Mouse (Mus musculus): ENCODE data around the gene Aak1.

The Aak1 gene

GRCm38 (mm10) chr6:86963987-86964685 is 114.8 kb downstream of the Aak1 start:
- no peak for DNase-seq (ENCODE audit: low spot score)

DNA sequence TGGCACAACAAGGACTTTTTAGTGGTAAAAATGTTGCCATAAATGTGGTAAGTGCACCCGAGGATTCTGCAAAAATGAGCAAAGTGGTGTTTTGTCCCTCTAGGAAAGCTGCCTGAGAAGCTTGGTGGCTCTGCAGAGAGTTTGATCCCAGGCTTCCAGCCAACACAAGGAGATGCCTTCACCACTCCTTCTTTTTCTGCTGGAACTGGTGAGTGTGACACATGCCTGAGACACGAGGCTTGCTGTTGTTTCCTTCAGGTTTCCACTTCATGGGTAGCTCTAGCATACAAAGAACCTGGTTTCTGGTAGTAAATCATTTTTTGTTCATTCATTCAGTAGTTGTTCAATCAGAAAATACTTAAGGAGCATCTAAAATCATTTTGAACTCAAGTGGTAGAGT is 117.8 kb downstream of the Aak1 start:
- no peak for DNase-seq (ENCODE audit: low spot score)

DNA sequence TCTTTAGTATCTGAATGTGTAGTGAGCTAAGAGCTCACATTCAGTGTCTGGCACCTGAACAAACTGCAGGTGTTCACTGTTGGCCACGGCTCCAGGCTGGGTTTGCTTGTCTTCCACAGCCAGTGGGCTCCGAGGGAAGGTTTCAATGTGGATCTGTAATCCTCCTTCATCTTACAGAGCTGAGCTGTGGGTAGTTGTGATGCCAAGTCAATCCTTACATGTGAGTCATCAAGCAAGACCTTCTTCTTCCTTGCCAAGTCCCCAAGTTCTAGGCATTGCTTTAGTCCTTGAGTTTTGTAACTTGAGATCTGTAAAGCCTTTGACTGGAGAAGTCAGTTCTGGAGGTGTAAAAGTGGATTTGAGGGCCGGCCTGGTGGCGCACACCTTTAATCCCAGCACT is 124.6 kb downstream of the Aak1 start:
- DNase-seq (ENCODE audit: low spot score) = no peak

- no peak for DNase-seq (ENCODE audit: low spot score)
Measured at GRCm38 (mm10) chr6:86978156-86978908, 129.0 kb downstream of the Aak1 start.

GRCm38 (mm10) chr6:86978909-86979265 is 129.6 kb downstream of the Aak1 start:
- DNase-seq (ENCODE audit: low spot score) = no peak

DNA sequence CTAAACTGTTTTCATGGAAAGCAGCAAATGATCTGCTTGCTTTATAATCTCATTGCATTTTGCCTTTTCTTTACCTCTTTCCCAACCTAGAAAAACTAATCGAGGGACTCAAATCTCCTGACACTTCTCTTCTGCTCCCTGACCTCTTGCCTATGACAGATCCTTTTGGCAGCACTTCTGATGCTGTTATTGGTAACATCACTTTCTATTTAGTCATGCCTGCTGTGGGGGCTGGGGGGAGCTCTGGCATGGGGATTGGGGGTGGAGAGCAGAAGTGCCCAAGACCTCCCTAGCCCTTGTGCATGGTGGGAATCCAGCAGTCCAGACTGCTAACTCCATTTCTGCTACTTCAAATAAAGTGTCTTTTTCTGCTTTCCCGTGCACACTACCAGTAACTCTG is 131.9 kb downstream of the Aak1 start:
- no peak for DNase-seq (ENCODE audit: low spot score)

DNA sequence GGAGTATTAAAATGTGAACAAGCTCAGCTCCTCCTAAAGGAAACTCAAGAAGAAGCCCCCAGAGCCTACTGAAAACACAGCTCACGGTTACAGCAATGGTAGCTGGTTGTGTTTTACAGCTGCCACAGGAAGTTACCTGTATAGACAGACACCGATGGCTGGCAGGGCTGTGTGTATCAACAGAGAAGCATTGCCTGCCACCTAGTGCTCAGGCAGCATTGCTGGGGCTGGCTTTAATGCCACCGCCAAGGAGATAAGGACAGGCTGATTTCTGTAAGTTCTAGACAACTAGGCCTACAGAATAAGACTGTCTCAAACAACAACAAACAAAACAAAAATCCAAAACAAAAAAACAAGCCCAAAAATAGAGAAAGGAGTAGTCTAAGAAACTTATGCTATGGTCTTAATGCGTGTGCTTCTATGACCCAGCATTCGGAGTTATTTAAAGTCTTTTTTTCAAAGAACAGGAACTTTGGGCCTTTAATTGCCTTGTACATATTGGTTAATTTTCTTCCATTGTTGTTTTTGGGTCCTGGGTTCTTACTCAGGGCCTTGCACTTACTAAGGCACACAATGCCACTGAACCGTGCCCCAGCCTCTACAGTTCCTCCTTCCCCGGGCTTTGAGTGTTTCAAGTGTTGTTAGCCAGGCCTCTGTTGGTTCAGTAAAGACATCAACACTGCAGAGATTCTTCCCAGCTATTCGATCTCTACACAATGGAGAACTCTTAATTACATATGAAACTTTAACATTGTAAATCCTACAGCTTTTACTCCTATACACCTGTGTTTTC is 136.2 kb downstream of the Aak1 start:
- DNase-seq (ENCODE audit: low spot score) = no peak

DNA sequence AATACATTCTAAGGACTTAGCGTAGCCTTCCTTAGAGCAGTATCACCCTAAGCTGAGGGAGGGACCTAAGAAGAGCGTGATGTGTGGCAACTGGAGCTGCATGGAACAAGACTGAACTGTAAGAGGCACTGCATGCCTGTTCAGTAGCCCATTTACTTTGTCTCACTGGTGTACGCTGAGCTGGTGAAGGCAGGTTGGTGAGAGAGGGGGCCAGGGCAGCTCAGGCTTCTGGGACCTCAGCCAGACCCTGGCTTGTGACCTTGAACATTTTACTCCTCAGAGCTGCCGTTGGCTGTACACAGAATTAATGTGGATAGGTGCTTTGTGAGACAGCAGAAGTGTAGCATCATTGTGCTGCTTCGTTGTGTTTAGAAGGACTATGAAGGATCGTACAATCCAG is 140.3 kb downstream of the Aak1 start:
- DNase-seq (ENCODE audit: low spot score) = peak; percentile 73

GRCm38 (mm10) chr6:86991041-86991440 is 141.7 kb downstream of the Aak1 start:
- no peak for DNase-seq (ENCODE audit: low spot score)

DNA sequence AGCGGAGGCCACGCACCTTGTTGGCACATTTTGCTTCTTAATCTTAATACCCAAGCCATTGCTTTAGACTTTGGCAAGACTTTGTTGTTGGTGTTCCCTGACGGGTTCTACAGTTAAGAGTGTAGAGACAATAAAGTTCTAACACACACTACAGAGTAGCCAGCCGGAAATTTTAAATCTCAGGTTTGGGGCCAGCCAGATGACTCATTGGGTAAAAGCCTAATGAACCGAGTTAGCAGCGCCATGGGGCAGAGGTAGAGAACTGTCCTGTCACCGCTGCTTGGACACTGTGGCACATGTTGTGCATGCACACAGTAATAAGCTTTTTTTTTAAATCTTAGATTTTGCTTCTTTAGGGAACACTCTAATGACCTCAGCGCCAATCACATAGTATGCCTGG is 143.0 kb downstream of the Aak1 start:
- DNase-seq (ENCODE audit: low spot score) = no peak

- DNase-seq (ENCODE audit: low spot score) = no peak
Measured at GRCm38 (mm10) chr6:86994254-86994653, 144.9 kb downstream of the Aak1 start.

DNA sequence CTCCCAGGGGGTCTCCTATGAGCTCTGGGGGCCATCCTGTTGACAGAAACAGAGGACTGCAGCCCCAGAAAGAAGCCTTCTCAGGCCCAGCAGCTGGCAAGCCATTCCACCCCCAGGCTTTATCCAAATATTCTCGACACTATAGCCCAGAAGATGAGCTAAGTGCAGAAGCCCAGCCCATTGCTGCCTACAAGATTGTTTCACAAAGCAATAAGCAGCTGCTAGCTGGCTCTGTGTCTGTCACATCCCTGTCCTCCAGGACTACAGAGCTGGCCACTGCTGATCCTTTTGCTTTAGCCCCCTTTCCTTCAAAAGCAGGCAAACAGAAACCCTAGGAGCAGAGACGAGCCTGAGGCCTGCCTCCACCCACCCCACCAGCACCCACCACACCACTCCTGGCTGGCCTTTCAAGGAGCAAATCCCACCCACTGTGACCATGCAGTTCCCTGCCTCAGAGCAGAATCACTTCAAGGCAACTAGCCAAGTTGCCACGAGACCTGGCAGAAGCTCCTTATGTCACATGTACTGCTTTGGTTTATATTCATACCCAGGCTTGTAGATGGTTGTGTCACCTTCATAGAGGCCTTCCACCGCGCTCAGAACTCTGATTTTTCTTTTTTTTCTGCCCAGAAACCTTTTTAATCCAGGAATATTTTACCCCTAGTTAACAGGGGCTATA is 147.5 kb downstream of the Aak1 start:
- no peak for DNase-seq (ENCODE audit: low spot score)

DNA sequence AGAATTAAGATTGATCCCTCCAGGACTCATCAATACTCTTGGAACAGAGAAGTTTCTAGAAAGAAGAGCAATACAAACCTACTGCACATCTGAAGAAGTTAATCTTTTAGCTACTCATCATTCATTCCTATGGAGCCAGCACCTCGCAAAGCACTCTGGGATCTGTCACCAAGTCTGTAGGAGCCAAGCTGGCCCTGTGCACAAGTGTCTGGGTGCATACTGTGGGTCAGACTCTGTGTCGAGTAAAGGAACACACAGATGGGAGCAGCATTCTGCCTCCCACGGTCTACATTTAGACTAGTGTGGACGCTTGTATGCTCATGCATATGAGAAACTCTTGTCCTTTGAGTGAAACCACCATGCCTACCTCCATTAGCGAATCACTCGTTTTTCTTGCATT is 148.0 kb downstream of the Aak1 start:
- no peak for DNase-seq (ENCODE audit: low spot score)

- no peak for DNase-seq (ENCODE audit: low spot score)
Measured at GRCm38 (mm10) chr6:87001995-87002394, 152.7 kb downstream of the Aak1 start.

- peak; percentile 66 for DNase-seq (ENCODE audit: low spot score)
Measured at GRCm38 (mm10) chr6:87002521-87003055, 153.3 kb downstream of the Aak1 start.

GRCm38 (mm10) chr6:87004099-87004498 is 154.8 kb downstream of the Aak1 start:
- DNase-seq (ENCODE audit: low spot score) = no peak

- no peak for DNase-seq (ENCODE audit: low spot score)
Measured at GRCm38 (mm10) chr6:87005577-87005976, 156.3 kb downstream of the Aak1 start.

GRCm38 (mm10) chr6:87008887-87009286 is 159.6 kb downstream of the Aak1 start, which contains the start of gene Nfu1:
TSS of gene Nfu1 (plus strand) at chr6:87009236.
- DNase-seq (ENCODE audit: low spot score) = no peak

DNA sequence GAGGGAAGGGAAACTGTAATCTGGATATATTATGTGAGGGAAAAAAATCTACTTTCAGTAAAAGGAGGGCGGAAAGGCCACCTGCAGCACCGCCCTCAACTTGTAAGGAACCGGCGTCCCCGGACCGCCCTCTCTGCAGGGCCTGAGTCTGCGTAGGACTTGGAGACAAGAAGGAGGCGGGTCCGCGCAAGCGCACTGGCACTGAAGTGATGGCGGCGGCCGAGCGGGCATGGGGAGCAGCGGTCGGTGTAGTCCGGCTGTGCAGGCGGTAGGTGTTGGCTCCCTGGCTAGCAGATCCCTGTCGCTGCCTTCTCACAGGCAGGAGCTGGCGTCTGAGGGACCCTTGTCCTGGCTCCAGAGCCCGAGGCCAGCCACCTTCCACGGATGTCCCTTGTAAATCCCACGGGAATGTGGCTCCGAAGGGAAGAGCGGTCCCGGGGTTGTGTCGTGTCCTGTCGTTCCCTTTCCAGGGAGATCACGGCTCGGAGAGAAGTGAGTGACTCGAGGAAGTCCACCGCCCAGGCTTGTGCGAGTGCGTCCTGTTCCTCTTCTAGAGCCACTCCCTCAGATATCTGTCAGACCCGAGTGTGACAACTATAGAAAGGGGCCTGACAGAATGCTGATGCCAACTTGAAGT is 160.5 kb downstream of the Aak1 start:
- DNase-seq (ENCODE audit: low spot score) = peak; percentile 92

DNA sequence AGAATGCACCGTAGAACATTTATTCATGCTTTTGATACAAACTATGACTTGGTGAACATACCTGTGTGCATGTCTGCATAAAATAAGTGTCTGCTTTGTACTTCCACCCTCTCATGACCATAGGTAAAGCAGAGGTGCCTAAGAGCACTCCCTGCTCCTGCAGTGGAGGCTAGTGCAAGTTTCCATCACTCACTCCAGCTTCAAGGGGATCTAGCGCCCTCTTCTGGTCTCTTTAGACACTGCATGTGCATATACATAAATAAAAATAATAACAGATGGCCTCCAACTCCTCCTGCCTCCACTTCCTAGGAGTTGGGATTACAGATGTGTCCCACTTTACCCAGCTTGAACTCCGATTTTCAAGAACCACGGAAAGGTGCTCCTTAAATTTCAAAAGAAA is 167.6 kb downstream of the Aak1 start:
- DNase-seq (ENCODE audit: low spot score) = no peak

- DNase-seq (ENCODE audit: low spot score) = no peak
Measured at GRCm38 (mm10) chr6:87018874-87019273, 169.6 kb downstream of the Aak1 start.

DNA sequence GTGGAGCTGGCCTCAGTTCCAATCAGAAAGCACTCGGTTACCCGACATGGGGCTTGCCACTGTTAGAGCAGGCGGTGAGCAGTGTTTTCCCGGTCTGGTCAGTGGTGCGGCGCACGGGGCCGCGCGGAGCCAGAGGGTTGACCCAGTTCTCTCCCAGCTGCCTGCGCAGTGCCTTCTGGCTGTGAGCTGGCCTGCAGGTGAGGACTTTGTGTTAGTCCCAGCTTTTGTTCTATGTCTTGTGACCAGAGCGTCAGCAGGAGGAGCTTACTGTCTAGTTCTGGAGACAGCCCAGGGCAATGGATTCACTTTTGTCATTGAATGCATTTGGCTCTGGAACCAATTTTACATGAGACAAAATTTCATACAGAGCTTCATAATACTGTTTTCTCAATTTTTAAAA is 172.5 kb downstream of the Aak1 start:
- no peak for DNase-seq (ENCODE audit: low spot score)

All from ovary, adult 18-20 months (tissue).